Mouse (Mus musculus) T-helper 1 cell (primary cell): Measurements from ENCODE around the gene Ccdc77.

Source experiments
- in situ Hi-C: fragments of 300-600 bp; cut with MboI, MseI; formaldehyde crosslinking; loops from one replicate; pipeline ENCODE4 v1.15.1; 2025; ENCODE audit warnings: high pct_unique_total_duplicates

Ccdc77 gene

DNA sequence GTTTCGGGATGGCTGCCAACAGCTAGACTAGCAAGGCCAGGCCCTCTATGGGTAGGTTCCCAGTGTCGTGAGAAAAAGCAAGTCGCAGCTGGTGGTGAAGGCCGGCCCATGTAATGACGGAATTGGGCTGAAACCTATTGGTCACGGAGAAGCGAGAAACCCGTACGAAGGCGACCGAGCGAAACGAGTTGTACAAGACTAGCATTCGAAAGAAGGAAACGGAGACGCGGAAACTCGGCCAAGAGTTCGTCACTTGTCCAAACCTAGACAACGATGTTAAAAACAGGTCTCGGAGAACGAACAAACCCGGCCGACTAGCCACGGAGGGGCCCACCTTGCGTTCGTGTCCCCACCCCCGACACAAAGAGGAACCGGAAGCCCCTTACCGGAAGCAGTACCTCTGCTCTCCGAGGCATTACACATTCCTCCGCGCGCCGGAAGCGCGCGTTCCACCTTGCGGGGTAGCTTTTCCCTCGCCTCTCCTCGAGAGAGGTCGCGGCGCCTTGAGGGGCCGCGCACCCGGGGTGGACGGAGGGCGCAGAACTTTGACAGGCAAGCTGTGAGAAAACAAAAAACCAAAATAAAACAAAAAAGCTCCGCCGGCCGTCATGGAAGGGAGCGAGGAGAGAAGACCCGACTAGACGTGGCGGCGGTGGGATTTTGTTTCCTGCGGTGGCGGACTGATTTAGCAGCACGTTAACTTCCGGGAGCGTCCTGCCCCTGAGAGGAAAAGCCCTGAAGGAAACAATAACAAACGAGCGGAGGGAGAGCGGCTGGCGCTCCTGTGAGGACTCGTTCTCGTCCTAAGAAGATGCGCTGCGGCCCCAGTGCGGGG, at the start of gene Ccdc77, which contains the start of gene Kdm5a:
Gene Ccdc77 (minus strand): TSS at position 687 of the 835 bp plus-strand sequence.
Gene Kdm5a (plus strand): TSS at position 437 of the 835 bp plus-strand sequence.
- in situ Hi-C loops, result no loop called here

DNA sequence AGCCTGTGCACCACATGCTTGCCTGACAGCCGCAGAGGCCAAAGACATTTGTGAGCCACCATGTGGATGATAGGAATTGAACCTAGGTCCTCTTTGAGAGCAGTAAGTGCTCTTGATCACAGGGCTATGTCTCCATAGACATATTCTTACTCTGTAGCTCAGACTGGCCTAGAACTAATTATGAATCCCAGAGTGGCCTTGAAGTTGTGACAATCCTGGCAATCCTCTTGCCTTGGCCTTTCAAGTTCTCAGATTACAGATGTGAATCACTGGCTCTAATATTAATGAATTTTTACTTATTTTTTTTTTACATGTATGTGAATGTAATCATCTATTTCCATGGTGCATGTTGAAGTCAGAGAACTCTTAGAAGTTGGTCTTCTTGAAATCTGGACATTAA, 39.8 kb upstream of the Ccdc77 start:
- in situ Hi-C loops, result loop anchor here (10.0 kb wide), 1 partner anchor 469 kb away; no protein-coding TSS in a partner anchor

DNA sequence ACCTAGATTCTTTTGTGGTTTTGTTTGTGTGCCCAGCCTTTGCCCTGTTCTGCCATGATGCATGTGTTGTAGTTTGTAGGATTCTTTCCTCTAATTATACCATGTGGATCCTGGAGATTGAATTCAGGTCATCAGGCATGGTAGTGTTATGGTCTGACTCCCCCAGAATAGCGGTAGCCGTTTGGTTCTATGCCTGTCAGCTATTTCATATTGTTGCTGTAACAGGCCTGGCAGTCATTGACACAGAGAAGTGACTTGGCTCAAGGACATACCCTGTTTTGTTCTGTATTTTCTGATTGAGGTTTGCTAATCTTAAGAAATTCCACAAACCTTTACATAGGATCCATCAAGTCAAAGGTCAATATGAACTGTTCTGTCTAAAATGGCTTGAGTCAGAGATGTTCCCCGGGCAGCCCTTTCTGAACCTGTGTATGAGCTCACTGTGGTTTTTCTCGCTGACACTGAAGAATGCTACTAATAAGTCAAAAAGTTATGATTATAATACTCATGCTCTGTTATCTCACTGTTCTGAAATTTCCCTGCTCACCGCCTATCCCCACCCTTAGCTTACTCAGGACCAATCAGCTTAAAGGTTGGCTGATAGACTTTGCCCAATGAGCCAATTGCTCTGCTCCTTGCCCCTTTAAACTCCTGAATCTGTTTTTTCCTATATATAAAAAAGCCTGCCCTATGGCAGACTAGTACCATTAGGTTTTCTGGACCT, 31.6 kb upstream of the Ccdc77 start:
- in situ Hi-C loops, result no loop called here

DNA sequence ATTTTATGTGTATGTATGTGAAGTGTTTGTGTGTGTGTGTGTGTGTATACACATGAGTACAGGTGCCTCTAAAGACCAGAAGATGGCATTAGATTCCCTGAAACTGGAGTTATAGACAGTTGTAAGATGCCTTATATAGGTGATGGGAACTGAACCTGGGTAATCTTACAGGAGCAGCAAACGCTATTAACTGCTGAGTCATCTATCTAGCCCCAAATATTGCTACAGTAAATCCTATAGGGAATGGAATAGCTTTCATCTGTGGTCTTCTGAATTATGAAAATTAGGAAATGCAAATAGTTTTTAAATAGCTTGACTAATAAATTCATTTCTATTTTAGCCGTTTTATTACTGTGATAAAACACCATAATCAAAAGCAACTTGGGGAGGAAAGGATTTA, 28.6 kb upstream of the Ccdc77 start:
- in situ Hi-C loops, result no loop called here

DNA sequence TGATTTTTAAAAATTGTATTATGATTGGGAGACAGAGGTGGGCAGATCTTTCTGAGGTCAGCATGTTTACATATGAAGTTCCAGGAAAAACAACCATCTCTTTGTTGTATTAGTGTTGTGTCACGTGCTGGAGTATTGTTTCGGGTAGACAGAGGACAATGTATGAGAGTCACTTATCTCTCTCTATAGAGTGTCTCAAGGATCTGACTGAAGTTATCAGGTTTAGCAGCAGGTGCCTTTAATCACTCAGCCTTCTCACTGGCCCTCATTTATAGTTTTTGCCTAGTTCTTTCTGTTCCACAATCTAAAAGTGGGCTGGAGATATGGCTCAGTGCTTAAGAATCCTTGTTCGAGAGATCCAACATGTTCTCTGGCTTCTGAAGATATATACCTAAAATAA, 25.9 kb upstream of the Ccdc77 start:
- in situ Hi-C loops, result no loop called here

DNA sequence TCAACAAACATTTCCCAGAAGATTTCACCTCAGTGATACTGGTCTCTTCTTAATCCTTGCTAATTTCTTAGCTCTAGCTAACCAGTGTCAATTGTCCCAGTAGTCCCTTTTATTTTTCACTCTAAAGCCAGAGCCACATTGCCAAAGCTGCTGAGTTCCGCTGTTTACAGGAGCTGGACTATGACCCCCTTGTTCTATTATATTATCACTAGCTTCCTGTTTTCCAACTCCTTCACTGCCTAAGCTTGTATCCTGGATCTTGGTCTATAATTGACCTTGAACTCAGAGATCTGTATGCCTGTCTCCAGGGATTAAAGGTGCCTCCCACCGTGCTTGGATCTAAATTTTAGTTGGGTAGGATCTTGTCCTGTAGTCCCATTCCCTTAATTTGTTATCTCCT, 12.6 kb upstream of the Ccdc77 start:
- in situ Hi-C loops, result loop anchor here (10.0 kb wide), 1 partner anchor 48 kb away; no protein-coding TSS in a partner anchor

DNA sequence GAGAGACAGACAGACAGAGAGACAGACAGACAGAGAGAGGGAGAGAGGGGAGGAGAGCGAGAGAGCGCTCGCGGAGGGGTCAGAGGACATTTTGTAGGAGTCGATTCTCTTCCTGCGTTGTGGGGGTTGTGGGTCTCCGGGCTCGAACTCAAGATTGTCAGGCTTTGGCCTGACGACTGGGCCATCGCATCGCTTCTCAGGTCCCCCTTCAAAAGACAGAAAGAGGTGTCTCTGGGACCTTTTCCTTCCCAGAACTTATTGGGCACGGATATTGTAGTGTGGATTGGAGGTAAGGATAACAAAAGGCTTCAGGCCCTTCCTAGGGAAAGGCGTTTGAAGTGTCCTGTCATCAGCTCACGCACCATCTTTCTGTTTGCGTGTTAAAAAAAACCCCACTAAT, 877 bp upstream of the Ccdc77 start:
- in situ Hi-C loops, result no loop called here

DNA sequence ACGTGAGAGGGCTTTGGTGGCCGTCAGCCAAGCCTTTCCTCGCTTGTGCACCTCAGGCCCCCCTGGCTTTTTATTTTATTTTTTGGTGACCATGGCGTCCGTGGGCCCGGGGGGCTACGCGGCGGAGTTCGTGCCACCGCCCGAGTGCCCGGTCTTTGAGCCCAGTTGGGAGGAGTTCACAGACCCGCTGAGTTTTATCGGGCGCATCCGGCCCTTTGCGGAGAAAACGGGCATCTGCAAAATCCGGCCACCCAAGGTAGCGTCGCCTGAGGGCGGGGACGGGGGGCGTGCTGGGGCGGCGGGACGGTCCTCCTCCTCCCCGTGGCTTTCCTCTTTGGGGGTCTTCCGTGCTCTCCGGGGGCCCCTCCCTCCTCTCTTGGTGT, 340 bp upstream of the Ccdc77 start:
- in situ Hi-C loops, result no loop called here

DNA sequence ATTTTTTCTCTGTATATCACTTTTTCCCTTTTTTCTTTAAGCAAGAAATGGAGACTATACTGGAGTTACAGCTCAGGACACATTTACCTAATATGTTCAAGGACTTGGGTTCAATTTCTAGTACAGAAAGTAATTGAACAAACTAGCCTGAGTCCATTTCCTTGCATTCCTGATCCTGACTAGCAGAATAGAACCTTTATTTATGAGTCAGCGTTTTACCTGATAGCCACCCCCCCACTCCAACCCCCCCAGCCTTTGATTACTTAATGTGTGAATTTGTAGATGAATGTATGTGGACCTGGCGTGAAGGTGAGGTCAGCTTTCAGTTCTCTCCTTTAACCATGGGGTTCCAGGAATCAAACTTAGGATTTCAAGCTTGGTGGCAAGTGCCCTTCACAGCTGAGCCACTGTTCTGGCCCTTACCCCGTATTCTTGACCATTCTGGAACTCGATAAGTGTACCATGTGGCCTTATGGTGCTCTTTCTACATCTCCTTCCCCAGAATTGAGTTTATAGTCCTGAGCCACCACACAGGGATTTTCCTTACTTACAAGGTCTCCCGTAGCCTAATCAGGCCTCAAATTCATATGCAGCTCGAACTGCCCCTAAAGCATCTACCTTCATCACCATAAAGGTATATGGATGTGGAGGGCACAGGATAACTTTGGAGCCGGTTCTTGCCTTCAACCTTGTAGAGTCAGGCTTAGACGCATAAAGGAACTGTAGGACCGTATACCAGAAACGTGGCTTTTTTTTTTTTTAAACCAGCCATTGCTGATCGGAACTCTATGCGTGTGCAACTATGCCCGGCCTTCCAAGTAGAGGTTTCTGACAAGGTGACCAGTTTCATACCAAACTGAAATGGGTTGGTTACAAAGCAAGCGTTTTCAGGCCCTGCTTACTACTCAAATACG, 1.1 kb downstream of the Ccdc77 start:
- in situ Hi-C loops, result no loop called here

DNA sequence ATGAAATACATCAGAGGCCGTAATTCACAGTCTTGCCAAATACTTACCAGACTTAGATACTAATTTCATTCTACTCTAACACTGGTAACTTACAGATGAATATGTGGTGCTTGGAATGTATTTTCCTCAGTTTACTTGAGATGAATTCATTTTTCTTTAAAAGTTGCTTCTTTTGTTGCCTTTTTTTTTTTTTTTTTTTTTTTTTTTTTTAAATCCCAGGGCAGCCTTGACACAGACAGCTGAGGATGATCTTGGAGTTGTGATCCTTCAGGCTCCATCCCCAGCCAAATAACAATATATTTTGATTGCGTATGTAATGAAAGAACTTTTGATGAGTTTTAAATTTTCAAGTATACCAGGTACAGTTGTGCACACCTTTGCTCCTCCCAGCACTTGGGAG, 2.0 kb downstream of the Ccdc77 start:
- in situ Hi-C loops, result no loop called here

DNA sequence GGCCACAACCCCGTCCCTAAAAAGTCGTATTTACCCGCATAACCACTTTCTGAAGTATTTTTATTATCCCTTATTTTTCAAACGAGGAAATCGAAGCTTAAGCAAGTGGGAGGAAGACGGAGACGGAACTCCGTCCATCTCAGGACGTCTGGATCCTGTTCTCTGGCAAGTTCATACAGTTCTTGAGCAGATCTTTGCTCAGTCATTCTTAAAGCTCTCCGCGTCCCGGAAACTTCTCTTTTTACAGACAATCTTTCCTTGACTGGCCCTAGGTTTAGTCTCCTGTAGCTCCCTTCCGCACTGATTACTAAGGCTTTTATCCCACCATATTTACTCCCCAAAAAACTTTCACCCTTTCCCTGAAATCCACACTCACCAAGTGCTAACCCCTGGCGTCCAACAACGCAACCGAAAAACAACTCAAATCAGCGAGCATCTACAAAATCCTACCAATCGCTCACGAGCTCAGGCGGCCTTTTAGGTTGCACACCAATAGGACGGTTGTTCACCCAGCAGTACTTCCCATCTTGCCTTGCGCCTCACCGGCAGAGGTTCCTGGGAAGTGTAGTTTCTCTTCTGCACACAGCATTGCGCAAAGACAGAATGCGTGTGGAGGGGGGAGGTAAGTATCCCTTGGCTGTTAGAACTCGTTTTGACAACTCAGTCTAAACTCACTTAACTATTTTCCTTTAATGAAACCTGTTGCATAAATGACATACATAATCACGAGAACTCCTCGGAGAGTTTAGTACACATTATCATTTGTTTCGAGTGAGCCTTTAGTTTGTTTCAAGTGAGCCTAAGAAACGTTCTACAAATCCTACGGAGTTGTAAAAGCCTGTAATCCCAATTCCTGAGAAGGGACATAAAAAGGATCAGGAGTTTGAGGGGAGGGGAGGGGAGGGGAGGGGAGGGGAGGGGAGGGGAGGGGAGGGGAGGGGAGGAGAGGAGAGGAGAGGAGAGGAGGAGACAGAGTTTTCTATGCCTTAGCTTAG, 6.9 kb downstream of the Ccdc77 start:
- in situ Hi-C loops, result no loop called here

DNA sequence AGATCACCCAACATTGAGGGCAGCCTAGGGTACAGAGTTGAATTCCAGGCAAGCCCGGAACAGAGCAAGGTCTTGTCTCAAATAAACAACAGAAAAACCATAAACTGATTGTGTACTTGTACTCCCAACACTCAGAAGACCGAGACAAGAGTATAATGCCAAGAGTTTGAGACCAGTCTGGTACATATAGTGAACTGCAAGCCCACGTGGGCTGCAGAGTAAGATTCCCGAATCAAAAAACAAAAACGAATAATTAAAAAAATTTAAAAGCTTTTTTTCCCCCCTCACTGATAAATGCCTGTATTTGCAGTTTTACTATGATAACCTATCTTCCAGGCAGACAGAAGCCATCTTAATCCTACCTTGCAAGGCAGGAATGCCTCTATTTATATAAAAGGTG, 7.7 kb downstream of the Ccdc77 start:
- in situ Hi-C loops, result no loop called here

DNA sequence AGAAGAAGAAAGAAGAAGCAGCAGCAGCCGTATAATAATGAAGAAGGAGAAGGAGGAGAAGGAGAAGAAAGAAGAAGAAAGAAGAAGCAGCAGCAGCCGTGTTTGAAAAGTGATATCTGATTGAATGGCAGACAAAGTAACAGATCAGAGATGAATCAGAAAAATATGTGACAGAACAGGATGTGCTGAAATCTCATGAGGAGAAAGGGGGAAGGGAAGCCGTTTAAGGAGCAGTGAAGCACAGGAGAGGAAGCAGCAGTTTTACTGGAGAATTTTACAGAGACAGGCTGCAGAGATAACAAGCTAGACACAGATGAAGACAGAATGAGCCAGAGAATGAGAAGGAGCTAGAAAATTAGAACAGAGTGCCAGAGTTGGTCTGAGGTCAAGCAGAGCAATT, 15.2 kb downstream of the Ccdc77 start:
- in situ Hi-C loops, result loop anchor here (10.0 kb wide), 1 partner anchor 1384 kb away; no protein-coding TSS in a partner anchor

DNA sequence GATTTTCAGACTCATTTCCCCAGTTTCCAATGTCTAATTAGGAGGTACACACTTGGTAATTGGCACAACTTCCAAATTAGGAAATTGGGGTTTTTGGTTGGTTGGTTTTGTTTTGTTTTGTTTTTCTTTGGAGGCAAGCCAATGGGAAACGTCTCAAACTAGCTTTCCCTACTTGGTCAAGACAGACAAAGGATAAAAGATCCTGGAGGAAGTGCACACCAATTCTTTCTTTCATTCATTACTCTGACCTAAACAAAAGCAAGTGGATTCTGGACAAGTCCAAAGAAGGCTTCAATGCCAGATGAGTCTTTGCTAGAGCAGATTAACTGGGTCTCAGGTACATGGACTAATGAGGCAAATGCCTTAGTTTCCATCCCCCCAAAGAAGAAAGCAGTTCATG, 20.2 kb downstream of the Ccdc77 start:
- in situ Hi-C loops, result loop anchor here (10.0 kb wide), 1 partner anchor 1379 kb away; no protein-coding TSS in a partner anchor

DNA sequence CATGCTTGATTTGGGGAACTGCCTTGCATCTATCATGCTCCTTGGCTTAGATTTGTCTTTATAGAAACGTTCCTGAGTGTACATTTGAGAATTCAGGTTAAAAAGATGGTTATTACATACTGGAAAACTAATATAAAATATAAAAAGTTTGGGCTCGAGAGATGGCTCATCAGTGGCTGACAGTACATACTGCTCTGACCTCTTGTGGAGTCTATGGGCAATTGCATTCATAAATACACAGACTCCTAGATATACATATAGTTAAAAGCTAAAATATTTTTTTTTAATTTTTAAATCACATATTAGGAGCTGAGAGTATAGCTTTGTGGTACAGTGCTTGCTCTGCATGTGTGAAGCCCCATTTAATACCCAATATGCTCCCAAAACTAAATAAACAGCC, 31.8 kb downstream of the Ccdc77 start:
- in situ Hi-C loops, result no loop called here

DNA sequence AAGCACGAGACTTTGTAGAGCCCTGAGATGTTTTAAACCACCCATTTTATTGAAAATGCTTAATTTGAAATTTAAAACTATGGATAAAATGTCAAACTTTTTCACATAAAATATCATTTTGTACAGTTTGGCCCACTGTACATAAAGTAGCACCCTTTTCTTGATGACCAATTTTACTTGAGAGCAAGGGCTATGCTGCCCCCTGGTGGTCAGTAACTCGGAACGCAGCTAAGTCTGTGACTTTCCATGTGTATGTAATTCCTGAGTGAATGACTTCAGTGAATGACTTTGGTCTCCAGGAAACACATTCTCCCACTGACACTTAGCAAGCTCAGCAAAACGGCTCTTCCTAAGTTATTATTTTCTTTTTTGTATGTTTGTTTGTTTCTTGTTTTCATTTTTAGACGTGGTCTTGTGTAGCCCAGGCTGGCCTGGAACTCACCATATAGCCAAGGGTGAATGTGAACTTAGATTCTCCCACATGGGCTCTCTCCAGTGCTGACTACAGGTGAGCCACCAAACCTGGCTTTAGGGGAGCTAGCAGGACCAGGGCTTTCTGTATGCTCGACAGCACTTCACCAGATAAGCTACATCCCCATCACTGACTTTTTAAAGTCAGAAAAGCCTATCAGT, 39.8 kb downstream of the Ccdc77 start:
- in situ Hi-C loops, result no loop called here

DNA sequence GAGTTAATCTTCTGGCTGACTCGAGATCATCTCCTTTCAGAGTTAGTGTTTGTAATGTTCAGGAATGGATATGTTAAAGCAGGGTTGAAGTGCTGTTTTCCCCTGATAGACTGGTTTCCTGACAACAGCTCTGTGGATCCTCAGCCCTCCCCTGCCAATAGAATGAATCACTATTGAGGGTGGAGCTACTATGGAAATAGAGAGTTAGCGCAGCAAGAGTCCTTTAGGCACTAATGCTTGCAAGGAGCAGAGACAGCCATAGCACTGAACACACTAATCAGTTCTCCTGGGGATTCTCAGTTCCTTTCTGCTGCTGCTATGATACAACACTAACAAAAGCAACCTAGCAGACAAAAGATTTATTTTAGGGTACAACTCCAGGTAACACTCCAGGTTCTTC, 43.8 kb downstream of the Ccdc77 start:
- in situ Hi-C loops, result no loop called here

DNA sequence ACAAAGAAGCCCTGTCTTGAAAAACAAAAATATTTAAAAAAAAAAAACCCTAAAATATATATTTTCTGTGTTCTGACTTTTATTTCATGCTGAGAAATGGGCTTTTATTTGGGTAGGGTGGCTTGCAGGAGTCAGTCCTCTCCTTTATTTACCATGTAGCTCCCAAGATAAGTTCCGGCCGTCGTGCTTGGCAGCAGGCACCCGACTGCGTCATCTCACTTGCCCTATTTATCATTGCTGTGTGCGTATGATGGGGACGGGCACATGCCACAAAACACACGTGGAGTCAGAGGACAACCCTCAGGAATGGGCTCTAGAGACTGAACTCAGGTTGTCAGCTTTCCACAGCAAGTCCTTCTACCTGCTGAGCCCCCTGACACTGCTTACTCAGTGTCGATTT, 45.0 kb downstream of the Ccdc77 start:
- in situ Hi-C loops, result no loop called here

DNA sequence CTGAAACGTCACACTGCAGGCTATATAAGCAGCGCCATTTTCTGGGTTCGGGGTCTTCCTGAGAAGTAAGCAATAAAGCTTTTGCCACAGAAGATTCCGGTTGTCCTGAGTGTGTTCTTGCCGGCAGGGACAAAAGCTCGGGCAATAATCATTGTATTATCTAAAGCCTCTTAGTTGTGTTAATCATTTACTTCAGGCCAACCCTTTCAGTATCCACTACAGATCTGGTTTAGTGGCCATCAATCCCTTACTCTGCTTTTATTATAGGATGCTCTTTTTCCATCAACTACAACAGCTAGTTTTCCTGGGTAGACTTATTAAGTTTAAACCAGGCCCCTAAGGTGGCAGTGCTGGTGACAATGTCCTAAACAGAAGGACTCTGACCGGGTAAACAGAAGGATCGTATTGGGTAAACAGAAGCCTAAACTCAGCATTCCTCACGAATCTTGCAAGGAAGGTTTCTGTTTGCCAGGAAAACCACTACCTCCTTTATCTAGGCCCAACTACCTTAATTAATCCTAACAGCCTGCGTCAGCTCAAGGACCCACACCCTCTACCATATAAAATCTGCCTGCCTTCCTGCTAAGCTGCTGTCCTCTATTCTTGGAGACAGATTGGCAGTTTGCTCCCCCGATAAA, 45.8 kb downstream of the Ccdc77 start:
- in situ Hi-C loops, result no loop called here

DNA sequence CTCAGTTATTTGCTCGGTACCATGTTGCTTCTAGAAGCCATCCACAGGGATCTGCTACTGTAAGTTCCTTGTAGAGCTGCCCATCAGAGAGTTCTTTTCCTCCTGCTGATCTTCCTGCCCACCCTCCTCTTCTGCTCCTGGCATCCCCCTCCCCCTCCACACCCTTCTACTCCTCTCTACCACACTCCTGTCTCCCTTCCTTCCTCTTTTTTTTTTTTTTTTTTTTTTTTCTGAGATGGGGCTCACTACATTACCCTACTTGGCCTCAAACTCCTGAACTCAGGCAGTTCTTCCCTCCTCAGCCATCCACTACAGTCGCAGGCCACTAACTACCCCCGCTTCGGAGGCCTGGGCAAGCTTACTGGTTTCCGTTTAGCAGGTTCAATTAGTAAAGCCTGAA, 51.7 kb downstream of the Ccdc77 start:
- in situ Hi-C loops, result no loop called here
